Mouse (Mus musculus) natural killer cell, adult 2 months (primary cell): Measurements from ENCODE around the gene Kifc5b.
"Not testable (repeated sequence)": the region's sequence is repeated elsewhere in the genome, so short reads cannot be mapped to it uniquely, and the experiment has no call there.

Source experiments
- DNase-seq, 2 experiments: peaks; one replicate each; pipeline ENCODE4 v3.0.0; 2022; ENCODE audit warnings: low spot score in 2 of 2

Kifc5b gene

DNA sequence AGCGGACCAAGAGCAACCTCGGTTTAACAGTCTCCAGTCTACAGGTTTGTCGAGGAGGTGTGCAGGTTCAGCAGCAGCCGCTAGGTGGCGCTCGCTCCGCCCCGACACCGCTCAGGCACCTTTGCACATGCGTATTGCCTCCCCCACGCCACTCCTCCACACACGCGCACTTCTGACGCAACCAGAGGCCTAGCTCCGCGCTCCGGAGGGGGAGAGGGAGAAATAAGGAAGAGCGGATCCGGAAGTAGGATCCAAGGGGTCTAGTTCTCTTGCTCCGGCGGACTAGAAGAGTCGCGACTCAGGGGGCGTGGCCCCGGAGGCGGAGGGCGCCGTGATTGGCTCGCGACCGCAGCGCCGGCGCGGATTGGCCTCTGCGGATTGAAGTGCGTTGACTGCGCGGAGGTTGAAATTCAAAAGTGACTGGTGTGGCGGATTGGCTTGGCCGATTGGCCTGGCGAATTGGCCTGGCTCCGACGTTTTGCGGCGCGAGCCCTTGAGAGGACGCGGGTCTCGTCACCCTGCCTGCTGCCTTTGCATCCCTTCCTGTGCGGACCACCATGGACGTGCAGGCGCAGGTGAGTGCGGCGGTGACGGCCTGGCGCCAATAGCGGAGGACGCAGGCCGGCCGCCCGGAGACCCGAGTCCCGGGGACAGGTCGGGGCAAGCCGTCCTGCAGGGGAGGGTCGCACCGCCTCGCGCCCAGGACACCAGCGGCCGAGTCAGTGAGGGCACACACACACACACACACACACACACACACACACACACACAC lies at the start of gene Kifc5b:
TSS of gene Kifc5b (plus strand) at position 381 of the 772 bp plus-strand sequence.
- DNase-seq, result peak; percentile 98

GRCm38 (mm10) chr17:26868756-26869155 lies 48.1 kb upstream of the Kifc5b start:
- DNase-seq, result no peak

- no peak for DNase-seq
Observed at GRCm38 (mm10) chr17:26872870-26873269, 44.0 kb upstream of the Kifc5b start.

- DNase-seq, result no peak
Observed at GRCm38 (mm10) chr17:26873502-26873901, 43.4 kb upstream of the Kifc5b start.

- DNase-seq, result no peak
Observed at GRCm38 (mm10) chr17:26874542-26874941, 42.3 kb upstream of the Kifc5b start.

GRCm38 (mm10) chr17:26877927-26878326 lies 39.0 kb upstream of the Kifc5b start:
- DNase-seq, result no peak

- no peak for DNase-seq
Observed at GRCm38 (mm10) chr17:26879235-26879634, 37.7 kb upstream of the Kifc5b start.

DNA sequence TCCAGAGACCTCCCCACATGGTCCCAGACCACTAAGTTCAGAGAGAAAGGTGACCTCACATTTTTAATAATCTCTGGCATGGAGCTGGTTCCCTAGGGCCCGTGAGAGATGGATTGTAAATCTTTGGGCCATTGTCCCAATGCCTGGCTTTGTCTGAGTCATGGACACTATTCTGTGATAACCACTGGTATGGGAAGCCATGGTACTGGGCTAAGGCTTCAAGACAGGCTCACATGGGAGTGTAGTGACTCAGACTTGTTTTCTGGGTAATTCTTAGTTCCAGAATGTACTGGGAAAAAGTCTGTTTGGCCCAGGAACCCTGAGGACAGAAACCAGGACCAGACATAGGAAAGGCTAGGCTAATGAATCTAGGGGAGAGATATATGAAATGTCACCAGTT lies 34.2 kb upstream of the Kifc5b start:
- no peak for DNase-seq

DNA sequence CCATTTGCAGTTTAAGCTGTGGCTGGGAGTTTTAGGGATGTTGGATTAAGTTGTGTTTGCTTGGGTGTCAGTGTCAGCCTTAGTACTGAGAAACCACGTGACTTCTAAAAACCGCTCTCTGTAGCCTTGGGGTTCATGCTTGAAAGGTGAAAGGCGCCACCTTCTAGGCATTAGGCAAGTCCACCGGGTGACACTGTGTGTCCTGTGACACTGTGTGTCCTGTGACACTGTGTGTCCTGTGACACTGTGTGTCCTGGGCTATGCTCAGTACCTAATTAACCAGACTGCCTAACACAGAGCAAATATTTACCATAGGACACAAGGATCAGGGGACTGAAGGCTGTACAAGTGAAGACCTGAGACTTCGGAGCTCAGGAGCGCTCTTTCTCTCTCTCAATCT lies 33.3 kb upstream of the Kifc5b start:
- no peak for DNase-seq

GRCm38 (mm10) chr17:26884995-26885926 lies 31.6 kb upstream of the Kifc5b start:
- peak; percentile 52 to 70 for DNase-seq

GRCm38 (mm10) chr17:26886047-26886749 lies 30.7 kb upstream of the Kifc5b start:
- DNase-seq, result peak; percentile 62 to 79

DNA sequence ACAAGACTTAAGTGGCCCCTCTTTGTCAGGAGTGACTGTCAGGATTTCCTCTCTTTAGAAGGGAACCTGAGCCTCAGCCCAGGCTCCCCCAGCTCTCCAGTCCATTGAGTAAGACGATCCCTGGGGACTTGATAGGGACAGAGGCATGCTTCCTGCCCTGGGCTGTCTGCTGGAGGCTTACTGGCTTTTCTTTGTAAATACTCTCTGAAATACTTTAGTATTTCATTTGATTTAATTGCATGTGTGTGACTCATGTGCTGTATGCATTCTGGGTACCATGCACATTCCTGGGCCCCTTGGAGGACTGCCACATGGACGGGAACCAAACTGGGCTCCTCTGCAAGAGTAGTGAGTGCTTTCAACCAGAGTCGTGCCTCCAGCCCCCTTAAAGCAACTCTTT lies 29.0 kb upstream of the Kifc5b start:
- no peak for DNase-seq

DNA sequence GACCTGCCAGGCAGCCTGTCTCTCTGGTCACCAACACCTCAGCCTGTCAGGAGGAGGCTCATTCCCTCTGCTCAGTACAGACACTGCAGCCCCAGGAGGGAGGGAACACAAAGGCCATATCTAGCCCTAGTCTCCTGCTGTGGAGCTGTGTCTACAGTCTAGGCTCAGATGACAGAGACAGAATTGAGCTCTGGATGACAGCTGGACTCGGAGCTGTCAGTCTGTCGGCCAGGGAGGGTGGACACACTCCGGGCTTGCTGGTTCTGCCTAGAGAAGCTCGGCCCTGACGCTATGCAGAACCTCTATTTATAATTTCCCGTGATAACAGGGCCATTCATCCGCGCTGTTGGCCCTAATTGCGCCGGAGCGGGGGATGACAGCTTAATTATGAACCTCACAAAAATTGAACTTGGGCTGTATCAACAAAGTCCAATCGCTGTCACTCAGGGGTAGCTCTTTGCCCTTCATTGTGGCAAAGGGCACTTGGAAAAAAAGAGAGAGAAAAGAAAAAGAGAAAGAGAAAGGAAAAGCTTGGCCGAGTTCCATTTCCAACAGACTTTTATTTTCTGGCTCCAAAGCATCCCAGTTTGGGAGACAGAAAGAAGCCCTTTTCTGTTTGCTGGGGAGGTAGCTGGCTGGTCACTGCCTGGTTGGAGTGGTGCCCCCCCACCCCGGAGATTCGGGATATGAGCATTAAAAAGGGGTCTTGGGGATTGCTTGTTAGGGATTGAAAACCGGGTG lies 24.1 kb upstream of the Kifc5b start:
- no peak for DNase-seq

GRCm38 (mm10) chr17:26893492-26893891 lies 23.4 kb upstream of the Kifc5b start:
- no peak for DNase-seq

DNA sequence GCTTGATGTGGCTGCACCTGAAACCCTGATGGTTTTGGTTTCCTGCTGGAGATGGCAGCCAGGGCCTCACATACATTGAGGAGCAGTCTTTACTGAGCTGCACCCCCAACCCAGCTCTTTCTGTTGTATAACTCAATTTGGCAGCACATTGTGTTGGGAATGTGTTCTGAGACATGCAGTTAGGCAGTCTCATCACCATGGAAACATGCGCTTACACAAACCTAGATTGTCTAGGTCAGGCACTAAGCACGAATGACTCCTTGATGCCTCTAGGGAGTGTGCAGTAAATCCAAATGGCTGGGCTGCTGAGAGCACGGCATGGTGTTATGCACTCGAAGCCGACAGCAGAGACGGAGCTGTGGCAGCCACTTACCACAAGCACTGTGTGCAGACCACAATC lies 22.5 kb upstream of the Kifc5b start:
- no peak for DNase-seq

DNA sequence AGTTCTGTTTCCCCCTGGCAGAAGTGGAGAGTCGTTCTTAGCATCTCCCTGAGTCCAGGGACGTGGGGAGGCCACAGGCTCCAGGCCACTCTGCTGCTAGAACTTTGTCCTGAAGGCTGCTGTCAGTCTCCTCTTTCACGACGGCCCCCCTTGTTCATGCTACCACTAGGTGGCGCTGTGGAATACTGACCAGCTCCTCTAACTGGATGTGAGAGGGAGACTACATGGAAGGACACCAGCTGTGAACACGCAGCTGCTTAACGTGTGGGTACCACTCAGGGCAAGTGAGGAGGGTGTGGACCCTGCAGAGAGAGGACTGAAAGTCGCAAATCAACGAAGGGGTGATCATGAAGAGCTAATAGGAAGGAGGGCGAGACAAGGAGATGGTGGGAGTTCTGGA lies 21.3 kb upstream of the Kifc5b start:
- DNase-seq, result peak; percentile 72

DNA sequence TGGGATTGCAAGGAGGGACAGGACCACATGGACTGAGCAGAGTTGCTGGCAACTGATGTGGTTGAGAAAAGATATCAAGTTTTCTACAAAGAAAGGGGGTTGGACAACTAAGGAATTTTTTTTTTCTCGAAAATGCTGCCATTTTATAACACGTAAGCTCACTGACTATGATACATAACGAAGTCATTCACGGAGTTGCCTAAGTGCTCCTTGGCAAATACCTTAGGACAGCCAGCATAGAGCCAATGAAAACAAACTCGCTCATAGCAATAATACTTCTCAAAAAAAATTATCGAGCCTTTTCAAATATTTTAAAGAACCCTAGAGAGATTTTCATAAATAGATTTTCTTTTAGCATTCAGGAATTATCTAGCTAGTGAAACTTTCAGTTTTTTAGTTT lies 16.0 kb upstream of the Kifc5b start:
- no peak for DNase-seq

DNA sequence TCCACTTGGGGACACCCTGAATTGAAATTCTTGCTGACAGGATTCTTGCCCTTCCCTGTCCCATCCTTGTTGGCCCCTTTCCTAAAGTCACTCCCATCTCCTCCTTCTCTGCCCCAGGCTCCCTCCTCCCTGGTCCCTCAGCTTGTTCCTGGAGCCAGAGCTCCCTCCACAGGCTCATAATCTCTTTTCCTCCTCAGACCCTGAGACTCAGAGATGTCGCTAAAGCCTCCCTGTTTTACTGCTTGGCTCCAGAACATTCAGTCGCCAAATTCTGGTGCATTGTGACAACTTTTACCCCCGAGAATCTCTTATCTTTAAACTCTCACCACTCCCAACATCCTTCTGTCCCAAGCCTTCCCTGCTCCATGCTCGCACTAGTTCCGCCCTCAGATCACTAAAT lies 12.6 kb upstream of the Kifc5b start:
- no peak for DNase-seq

DNA sequence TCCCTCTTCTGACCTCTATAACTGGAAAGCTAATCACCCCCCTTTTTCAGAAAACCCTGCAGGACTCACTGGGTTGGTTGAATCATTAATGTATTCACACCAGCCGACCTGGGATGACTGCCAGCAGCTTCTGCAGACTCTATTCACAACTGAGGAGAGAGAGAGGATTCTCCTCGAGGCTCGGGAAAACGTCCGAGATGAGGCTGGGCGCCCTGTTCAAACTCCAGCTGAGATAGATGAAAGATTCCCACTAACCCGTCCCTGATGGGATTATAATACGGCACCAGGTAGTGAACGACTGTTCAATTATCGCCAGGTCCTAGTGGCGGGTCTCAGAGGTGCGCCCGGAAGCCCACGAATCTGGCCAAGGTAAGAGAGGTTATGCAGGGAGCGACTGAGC lies 9.4 kb upstream of the Kifc5b start:
- DNase-seq, result not testable (repeated sequence)

DNA sequence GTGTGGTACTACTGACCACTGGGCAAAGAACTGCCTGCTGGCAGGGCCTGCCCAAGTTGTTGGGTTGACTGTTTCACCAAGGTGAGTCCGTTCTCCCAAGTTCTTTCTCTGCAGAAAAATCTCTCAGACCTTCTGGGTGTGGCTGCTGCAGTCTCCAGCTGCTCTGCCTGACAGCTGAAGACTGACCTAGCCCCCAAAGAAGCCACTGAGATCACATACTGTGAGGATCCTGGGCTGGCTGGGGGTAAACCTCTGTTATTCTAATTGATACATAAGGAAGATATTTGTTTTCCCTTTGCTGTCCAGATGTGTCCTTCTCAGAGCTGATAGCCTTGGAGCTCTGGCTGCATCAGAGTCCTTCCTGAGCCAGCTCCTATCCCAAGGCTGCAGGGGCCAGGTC lies 1.6 kb upstream of the Kifc5b start:
- no peak for DNase-seq

GRCm38 (mm10) chr17:26917560-26917959 lies 669 bp downstream of the Kifc5b start:
- not testable (repeated sequence) for DNase-seq
